Mouse (Mus musculus) thymus, postnatal 4 days (tissue): ENCODE results near the gene Hes2.

Experiments used
- DNase-seq: peaks from one replicate; pipeline ENCODE4 v3.0.0; 2021

The Hes2 gene

GRCm38 (mm10) chr4:152131809-152132771 is 26.6 kb upstream of the Hes2 start:
- peak; percentile 45 for DNase-seq

- DNase-seq, result peak; percentile 25
Measured at GRCm38 (mm10) chr4:152132772-152133169, 25.9 kb upstream of the Hes2 start.

- DNase-seq, result no peak
Measured at GRCm38 (mm10) chr4:152133213-152133612, 25.5 kb upstream of the Hes2 start.

GRCm38 (mm10) chr4:152134507-152134906 is 24.2 kb upstream of the Hes2 start:
- peak; percentile 86 for DNase-seq

GRCm38 (mm10) chr4:152135363-152135762 is 23.3 kb upstream of the Hes2 start:
- no peak for DNase-seq

- DNase-seq, result peak; percentile 62
Measured at GRCm38 (mm10) chr4:152136112-152136875, 22.4 kb upstream of the Hes2 start.

GRCm38 (mm10) chr4:152136876-152137250 is 21.8 kb upstream of the Hes2 start:
- no peak for DNase-seq

GRCm38 (mm10) chr4:152138497-152139260 is 20.0 kb upstream of the Hes2 start:
- peak; percentile 89 for DNase-seq

GRCm38 (mm10) chr4:152140441-152140840 is 18.2 kb upstream of the Hes2 start:
- DNase-seq, result peak; percentile 73

GRCm38 (mm10) chr4:152141521-152142135 is 17.0 kb upstream of the Hes2 start:
- no peak for DNase-seq

- DNase-seq, result no peak
Measured at GRCm38 (mm10) chr4:152143632-152144031, 15.0 kb upstream of the Hes2 start.

GRCm38 (mm10) chr4:152145473-152145872 is 13.2 kb upstream of the Hes2 start:
- no peak for DNase-seq

- no peak for DNase-seq
Measured at GRCm38 (mm10) chr4:152146033-152146827, 12.4 kb upstream of the Hes2 start.

- no peak for DNase-seq
Measured at GRCm38 (mm10) chr4:152150546-152150945, 8.1 kb upstream of the Hes2 start.

GRCm38 (mm10) chr4:152151451-152151965 is 7.2 kb upstream of the Hes2 start:
- DNase-seq, result no peak

GRCm38 (mm10) chr4:152151966-152152544 is 6.6 kb upstream of the Hes2 start, which contains the start of gene Espn:
Gene Espn (minus strand): TSS chr4:152152371.
- DNase-seq, result peak; percentile 85

- DNase-seq, result peak; percentile 98
Measured at GRCm38 (mm10) chr4:152153771-152154177, 4.9 kb upstream of the Hes2 start.

- no peak for DNase-seq
Measured at GRCm38 (mm10) chr4:152155019-152155418, 3.6 kb upstream of the Hes2 start.

GRCm38 (mm10) chr4:152157779-152158584 is 685 bp upstream of the Hes2 start:
- DNase-seq, result peak; percentile 81

- peak; percentile 26 for DNase-seq
Measured at GRCm38 (mm10) chr4:152159285-152159678, 615 bp downstream of the Hes2 start.
